Mouse (Mus musculus): ENCODE results near the gene Ttc28. TPM values are rescaled to one million over a fixed set of nuclear protein-coding genes. Genes with fewer than 3 reads are reported as not detected.
"Not testable (repeated sequence)": the region's sequence is repeated elsewhere in the genome, so short reads cannot be mapped to it uniquely, and the experiment has no call there.

Gene Ttc28
- polyA plus RNA-seq, 1 experiment from 2014 or later = 17.6 TPM

GRCm38 (mm10) chr5:111243447-111244040 lies 363.9 kb downstream of the Ttc28 start:
- Histone ChIP-seq H3K4me2 (0 out of 2 replicates have a peak overlapping the region, but pooled peaks have one; percentile 7), H3K9me3 (no peaks in the 10 kb centered on the region), H3K27me3 (no peaks in the 10 kb centered on the region), H3K9ac (peak overlapping the region; percentile 27; the same call in 1 of the 2 replicates), H3K36me3 (peaks cover 30% of the 10 kb centered on the region), H3K4me1 (peaks cover 47% of the 10 kb centered on the region), H3K4me3 (no peak overlapping the region), H3K27ac (peak overlapping the region; percentile 29; the same call in 1 of the 2 replicates)
- ATAC-seq (ENCODE audit: insufficient number of reproducible peaks, insufficient read depth, low FRiP score, low TSS enrichment, low read depth) = no peak
- 8% methylated on average over 14 of the region's 14 CpGs for WGBS

GRCm38 (mm10) chr5:111244061-111244460 lies 364.5 kb downstream of the Ttc28 start:
- peak overlapping the region; percentile 29; the same call in 1 of the 2 replicates for H3K27ac ChIP-seq
- H3K4me1 ChIP-seq = peaks cover 47% of the 10 kb centered on the region
- no peak overlapping the region for H3K4me3 ChIP-seq
- WGBS = 30% methylated on average over 9 of the region's 9 CpGs
- H3K27me3 ChIP-seq = no peaks in the 10 kb centered on the region
- H3K9ac ChIP-seq = no peak overlapping the region
- no peaks in the 10 kb centered on the region for H3K9me3 ChIP-seq
- H3K4me2 ChIP-seq = no peak overlapping the region
- H3K36me3 ChIP-seq = peaks cover 25% of the 10 kb centered on the region
- no peak for ATAC-seq (ENCODE audit: insufficient number of reproducible peaks, insufficient read depth, low FRiP score, low TSS enrichment, low read depth)

- no peaks in the 10 kb centered on the region for H3K27me3 ChIP-seq
- H3K9me3 ChIP-seq = no peaks in the 10 kb centered on the region
- H3K4me3 ChIP-seq = no peak overlapping the region
- no peak overlapping the region for H3K4me2 ChIP-seq
- peak overlapping the region; percentile 55 for H3K27ac ChIP-seq
- H3K4me1 ChIP-seq = peaks cover 36% of the 10 kb centered on the region
- 64% methylated on average over 10 of the region's 10 CpGs for WGBS
- peaks cover 4% of the 10 kb centered on the region for H3K36me3 ChIP-seq
- H3K9ac ChIP-seq = no peak overlapping the region
- no peak for ATAC-seq (ENCODE audit: insufficient number of reproducible peaks, insufficient read depth, low FRiP score, low TSS enrichment, low read depth)
Observed at GRCm38 (mm10) chr5:111247571-111248265, 368.1 kb downstream of the Ttc28 start.

- Histone ChIP-seq H3K4me3 (no peak overlapping the region), H3K9ac (no peak overlapping the region), H3K36me3 (peaks cover 10% of the 10 kb centered on the region), H3K27me3 (no peaks in the 10 kb centered on the region), H3K9me3 (no peaks in the 10 kb centered on the region), H3K4me1 (peaks cover 46% of the 10 kb centered on the region), H3K27ac (no peak overlapping the region), H3K4me2 (no peak overlapping the region)
- WGBS = 93% methylated on average over 3 of the region's 3 CpGs
- ATAC-seq (ENCODE audit: insufficient number of reproducible peaks, insufficient read depth, low FRiP score, low TSS enrichment, low read depth) = no peak
Observed at GRCm38 (mm10) chr5:111252147-111252546, 372.5 kb downstream of the Ttc28 start.

GRCm38 (mm10) chr5:111254362-111254761 lies 374.8 kb downstream of the Ttc28 start:
- Histone ChIP-seq H3K4me2 (no peak overlapping the region), H3K9me3 (no peaks in the 10 kb centered on the region), H3K27me3 (no peaks in the 10 kb centered on the region), H3K4me1 (peaks cover 41% of the 10 kb centered on the region), H3K4me3 (no peak overlapping the region), H3K9ac (no peak overlapping the region), H3K36me3 (0 out of 2 replicates have a peak, but pooled peaks cover 7% of the 10 kb centered on the region), H3K27ac (peak overlapping the region; percentile 86)
- no peak for ATAC-seq (ENCODE audit: insufficient number of reproducible peaks, insufficient read depth, low FRiP score, low TSS enrichment, low read depth)
- 77% methylated on average over 9 of the region's 9 CpGs for WGBS

GRCm38 (mm10) chr5:111254781-111255180 lies 375.2 kb downstream of the Ttc28 start:
- Histone ChIP-seq H3K9ac (0 out of 2 replicates have a peak overlapping the region, but pooled peaks have one; percentile 57), H3K4me3 (no peak overlapping the region), H3K4me1 (peaks cover 41% of the 10 kb centered on the region), H3K9me3 (no peaks in the 10 kb centered on the region), H3K4me2 (no peak overlapping the region; the same call in 1 of the 2 replicates), H3K27ac (peak overlapping the region; percentile 86), H3K36me3 (0 out of 2 replicates have a peak, but pooled peaks cover 7% of the 10 kb centered on the region), H3K27me3 (no peaks in the 10 kb centered on the region)
- no peak for ATAC-seq (ENCODE audit: insufficient number of reproducible peaks, insufficient read depth, low FRiP score, low TSS enrichment, low read depth)
- WGBS = 41% methylated on average over 11 of the region's 11 CpGs

GRCm38 (mm10) chr5:111256181-111256580 lies 376.6 kb downstream of the Ttc28 start:
- H3K4me1 ChIP-seq = peaks cover 41% of the 10 kb centered on the region
- no peak; the same call in 1 of the 2 replicates for ATAC-seq (ENCODE audit: insufficient number of reproducible peaks, insufficient read depth, low FRiP score, low TSS enrichment, low read depth)
- H3K9me3 ChIP-seq = no peaks in the 10 kb centered on the region
- H3K4me2 ChIP-seq = peak overlapping the region; percentile 27
- no peak overlapping the region for H3K4me3 ChIP-seq
- H3K27me3 ChIP-seq = no peaks in the 10 kb centered on the region
- WGBS = 11% methylated on average over 7 of the region's 7 CpGs
- peak overlapping the region; percentile 57; the same call in 1 of the 2 replicates for H3K9ac ChIP-seq
- H3K27ac ChIP-seq = peak overlapping the region; percentile 86
- 0 out of 2 replicates have a peak, but pooled peaks cover 12% of the 10 kb centered on the region for H3K36me3 ChIP-seq

GRCm38 (mm10) chr5:111257127-111257526 lies 377.5 kb downstream of the Ttc28 start:
- no peak overlapping the region for H3K9ac ChIP-seq
- peaks cover 48% of the 10 kb centered on the region for H3K4me1 ChIP-seq
- no peak overlapping the region for H3K4me2 ChIP-seq
- H3K27me3 ChIP-seq = no peaks in the 10 kb centered on the region
- no peak overlapping the region for H3K27ac ChIP-seq
- no peak overlapping the region for H3K4me3 ChIP-seq
- no peak for ATAC-seq (ENCODE audit: insufficient number of reproducible peaks, insufficient read depth, low FRiP score, low TSS enrichment, low read depth)
- H3K9me3 ChIP-seq = no peaks in the 10 kb centered on the region
- 3% methylated on average over 2 of the region's 2 CpGs for WGBS
- 0 out of 2 replicates have a peak, but pooled peaks cover 12% of the 10 kb centered on the region for H3K36me3 ChIP-seq

GRCm38 (mm10) chr5:111261162-111261561 lies 381.6 kb downstream of the Ttc28 start:
- H3K36me3 ChIP-seq = peaks cover 24% of the 10 kb centered on the region
- not testable (repeated sequence) for ATAC-seq (ENCODE audit: insufficient number of reproducible peaks, insufficient read depth, low FRiP score, low TSS enrichment, low read depth); H3K27me3 ChIP-seq; H3K4me2 ChIP-seq; H3K9me3 ChIP-seq; H3K9ac ChIP-seq; H3K27ac ChIP-seq; H3K4me3 ChIP-seq
- peaks cover 39% of the 10 kb centered on the region for H3K4me1 ChIP-seq
- 92% methylated on average over 1 of the region's 1 CpGs for WGBS

- Histone ChIP-seq H3K27me3 (no peaks in the 10 kb centered on the region), H3K4me2 (no peak overlapping the region), H3K4me3 (no peak overlapping the region), H3K27ac (peak overlapping the region; percentile 73), H3K36me3 (peaks cover 32% of the 10 kb centered on the region), H3K9ac (no peak overlapping the region), H3K9me3 (peaks cover 6% of the 10 kb centered on the region; the same call in 1 of the 2 replicates), H3K4me1 (peaks cover 31% of the 10 kb centered on the region)
- no peak for ATAC-seq (ENCODE audit: insufficient number of reproducible peaks, insufficient read depth, low FRiP score, low TSS enrichment, low read depth)
- 48% methylated on average over 13 of the region's 13 CpGs for WGBS
Observed at GRCm38 (mm10) chr5:111261733-111262573, 382.4 kb downstream of the Ttc28 start.

GRCm38 (mm10) chr5:111262574-111263239 lies 383.1 kb downstream of the Ttc28 start:
- H3K4me1 ChIP-seq = peaks cover 26% of the 10 kb centered on the region
- H3K27ac ChIP-seq = peak overlapping the region; percentile 73
- H3K27me3 ChIP-seq = no peaks in the 10 kb centered on the region
- no peak overlapping the region for H3K4me3 ChIP-seq
- 0 out of 2 replicates have a peak overlapping the region, but pooled peaks have one; percentile 11 for H3K9ac ChIP-seq
- peaks cover 39% of the 10 kb centered on the region for H3K36me3 ChIP-seq
- peaks cover 6% of the 10 kb centered on the region; the same call in 1 of the 2 replicates for H3K9me3 ChIP-seq
- ATAC-seq (ENCODE audit: insufficient number of reproducible peaks, insufficient read depth, low FRiP score, low TSS enrichment, low read depth) = no peak
- 15% methylated on average over 11 of the region's 11 CpGs for WGBS
- peak overlapping the region; percentile 12; the same call in 1 of the 2 replicates for H3K4me2 ChIP-seq

Measured in embryonic facial prominence, embryonic 13.5 days (tissue).